Mouse (Mus musculus) monocyte, adult 2 months (primary cell): ENCODE data around the gene Itpr1.

Experiments
- DNase-seq, 2 experiments: peaks; one replicate each; pipeline ENCODE4 v3.0.0; 2022; ENCODE audit warnings: low spot score in 2 of 2, low read depth in 1 of 2

Itpr1 gene

DNA sequence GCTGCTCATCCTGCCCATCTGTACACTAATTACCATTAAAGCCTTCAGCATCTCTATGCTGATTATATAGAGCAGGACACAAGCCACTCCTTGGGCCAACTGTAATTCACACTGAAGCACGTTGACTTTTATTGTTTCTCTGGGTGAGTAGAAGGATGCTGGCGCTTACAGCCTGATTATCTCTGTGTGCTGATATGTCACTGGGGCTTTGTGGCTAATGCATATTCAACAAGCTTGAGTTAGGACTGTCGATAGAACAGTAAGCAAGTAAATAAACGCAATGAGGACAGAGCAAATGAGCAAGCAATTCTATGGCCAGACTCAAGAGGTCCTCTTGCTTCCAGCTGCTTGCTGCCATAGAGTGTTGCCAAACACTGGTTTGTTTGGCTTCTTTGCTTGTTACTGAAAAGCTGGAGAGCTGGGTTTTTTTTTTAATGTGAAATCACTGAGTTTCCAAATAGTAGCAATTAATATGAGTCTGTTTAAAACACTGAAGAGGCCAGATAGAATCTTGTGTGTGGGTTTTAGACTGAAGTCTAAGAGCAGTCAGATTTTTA is 103.5 kb downstream of the Itpr1 start:
- DNase-seq = no peak

DNA sequence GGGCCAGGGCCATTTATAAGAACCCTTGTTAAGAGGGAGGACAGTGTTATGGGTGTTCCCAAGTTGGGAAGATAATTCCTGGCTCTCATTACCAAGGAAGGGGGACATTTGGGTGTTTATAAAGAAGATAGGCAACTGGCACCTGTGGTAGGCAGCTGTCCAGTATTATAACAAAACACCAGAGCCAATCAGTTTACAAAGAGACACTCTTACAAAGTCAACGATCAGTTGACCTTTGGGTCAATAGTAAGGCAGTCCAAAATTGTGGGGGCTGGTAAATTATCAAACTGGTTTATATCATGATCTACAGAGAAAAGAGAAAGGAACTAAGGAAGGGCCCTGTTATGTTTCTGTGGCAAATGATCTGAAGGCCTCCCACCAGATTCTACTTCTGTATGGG is 104.1 kb downstream of the Itpr1 start:
- DNase-seq = no peak

DNA sequence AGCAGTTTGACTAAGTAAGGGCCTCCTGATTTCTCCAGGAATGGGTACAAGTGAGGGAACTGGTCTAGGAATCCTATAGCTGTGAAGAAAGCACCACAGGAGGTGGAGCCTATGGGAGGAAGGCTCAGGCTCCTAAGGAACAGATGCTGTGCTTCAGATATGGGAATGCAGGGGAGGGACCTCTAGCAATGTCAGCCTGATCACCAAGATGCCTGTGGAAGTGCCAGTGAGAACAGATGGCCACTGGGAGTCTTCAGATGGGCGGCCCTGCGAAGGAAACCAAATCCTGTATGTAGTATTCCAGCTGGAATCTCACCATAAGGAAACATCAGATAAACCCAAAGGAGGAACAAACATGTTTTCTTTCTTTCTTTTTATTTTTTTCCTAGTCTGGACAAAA is 108.8 kb downstream of the Itpr1 start:
- no peak for DNase-seq

DNA sequence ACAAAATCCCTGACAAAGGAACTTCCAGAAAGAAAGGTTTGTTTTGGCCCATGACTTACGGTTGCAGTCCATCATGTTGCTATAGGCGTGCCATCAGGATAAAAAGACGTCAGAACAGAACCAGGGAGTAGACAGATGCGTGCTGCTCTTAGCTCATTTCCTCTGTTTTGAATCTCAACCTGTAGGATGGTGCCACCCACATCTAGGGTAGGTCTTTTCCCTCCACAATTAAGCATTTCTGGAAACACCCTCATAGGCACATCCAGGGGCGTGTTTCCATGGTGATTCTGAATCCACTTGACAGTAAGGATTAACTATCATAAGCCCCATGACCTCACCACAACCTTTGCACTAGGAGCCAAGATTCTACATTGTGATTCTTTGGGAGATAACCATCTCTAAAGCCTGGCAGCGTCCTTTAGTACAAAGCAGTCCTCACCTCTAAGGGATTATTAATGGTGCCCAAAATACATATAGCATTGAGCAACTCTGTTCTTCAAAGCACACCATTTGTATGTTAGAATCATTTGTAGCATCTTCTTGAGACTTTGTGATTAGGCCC is 111.6 kb downstream of the Itpr1 start:
- no peak for DNase-seq

DNA sequence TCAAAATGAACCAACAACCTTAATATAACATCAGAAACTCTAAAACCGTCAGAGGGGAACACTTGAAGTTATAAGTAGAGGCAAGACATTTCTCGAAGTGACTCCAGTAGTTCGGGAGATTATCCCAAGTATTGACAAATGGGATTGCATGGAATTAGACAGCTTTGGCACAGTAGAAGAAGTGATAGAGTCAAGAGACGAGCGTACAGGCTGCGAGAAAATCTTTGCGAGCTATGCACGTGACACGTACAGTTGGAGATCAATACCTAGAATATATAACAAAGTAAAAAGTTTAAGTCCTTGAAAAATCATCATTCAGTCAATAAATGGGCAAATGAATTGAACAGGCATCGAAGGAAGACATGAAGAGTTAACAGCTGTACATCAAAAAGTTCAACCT is 112.5 kb downstream of the Itpr1 start:
- DNase-seq = no peak

DNA sequence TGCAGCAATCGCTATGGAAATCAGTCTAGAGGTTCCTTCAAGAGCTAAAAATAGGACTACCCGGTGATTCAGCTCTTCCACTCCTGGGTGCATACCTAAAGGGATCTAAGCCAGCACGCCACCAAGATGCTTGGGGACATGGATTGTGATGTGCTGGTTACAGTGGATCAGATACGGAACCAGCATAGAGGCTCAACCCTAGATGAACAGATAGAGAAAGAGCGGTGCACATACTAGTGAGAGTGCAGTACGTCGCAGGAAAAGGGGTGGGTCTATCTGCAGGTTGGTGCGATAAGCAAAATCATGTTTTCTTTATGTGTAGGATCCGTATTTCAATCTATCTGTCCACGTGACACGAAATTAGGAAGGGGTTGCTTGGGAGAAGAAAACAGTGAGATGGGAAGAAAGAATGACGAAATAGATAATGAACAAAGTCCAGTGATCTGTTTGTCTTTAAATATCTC is 113.1 kb downstream of the Itpr1 start:
- DNase-seq = no peak

DNA sequence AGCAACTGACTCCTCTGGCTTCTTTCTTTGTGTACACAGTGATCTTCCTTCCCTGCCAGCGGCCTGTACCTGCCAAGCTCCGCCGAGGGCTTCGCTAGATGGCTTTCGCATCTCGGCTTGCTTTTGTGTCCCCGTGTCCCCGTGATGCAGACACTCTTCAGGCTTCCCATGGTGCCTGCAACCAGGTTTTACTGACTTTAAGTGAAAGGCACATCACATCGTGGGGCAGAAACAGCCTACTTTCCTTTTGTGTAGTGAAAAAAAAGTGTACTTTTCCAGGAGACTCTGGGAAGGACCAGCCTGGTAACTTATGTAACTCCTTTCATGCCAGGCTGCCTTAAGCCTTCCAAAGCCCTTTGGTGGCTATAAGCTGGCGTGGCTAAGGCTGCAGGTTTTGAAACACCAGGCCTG is 113.9 kb downstream of the Itpr1 start:
- DNase-seq = no peak

DNA sequence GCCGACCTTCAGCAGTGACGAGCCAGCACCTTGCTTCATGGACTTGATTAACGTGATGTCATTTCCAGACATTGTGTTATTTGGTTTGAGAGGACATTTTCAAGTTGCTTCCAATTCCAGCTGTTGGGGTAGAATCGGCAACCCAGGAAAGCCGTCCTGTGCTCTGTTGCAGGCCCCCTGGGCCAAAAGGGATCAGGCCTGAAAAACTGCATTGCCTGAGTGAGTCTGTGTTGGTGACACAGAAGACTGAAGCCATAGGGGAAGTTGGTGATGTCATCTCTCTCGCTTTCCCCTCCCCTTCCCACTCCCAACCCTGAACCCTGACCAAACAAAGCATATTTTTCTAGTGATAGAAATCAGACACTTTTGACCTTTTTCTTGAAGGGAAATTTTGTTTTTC is 114.7 kb downstream of the Itpr1 start:
- DNase-seq = no peak

DNA sequence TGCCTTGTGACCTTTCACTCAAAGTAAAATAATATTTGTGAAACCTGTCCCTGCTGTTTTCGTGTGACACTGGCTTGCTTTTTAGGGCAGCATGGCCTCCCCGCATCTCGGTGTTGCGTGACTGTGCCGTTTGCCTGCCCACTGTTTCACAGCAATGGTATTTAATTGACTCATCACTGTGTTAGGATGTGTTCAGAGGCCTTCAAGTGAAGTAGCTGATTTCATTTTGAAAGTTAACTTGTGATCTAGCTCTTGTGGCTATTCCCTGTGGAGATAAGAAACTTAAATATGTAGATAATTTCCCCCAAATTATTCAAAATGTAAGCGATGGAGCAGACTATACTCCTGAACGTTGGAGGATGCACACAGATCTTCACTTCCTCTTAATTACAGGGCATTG is 115.4 kb downstream of the Itpr1 start:
- no peak for DNase-seq

DNA sequence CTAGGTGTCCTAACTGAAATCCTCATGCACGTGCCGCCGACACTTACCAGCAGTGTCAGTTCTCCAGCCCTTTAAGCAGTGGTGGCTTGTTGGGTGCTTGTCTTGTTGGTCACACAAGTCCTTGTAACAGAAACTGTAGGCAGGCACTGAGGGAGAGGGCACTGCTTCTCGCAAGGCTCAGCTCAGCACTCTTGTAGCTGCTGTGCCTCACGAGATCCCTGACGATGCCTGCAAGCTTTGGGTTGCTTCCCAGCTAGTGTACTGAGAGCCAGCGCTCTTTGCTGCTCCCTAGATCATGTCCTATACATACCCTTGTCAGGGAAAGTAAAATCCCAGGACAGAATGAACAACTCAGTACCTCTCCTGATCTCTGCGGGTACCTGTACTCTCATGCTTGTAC is 117.6 kb downstream of the Itpr1 start:
- DNase-seq = no peak

DNA sequence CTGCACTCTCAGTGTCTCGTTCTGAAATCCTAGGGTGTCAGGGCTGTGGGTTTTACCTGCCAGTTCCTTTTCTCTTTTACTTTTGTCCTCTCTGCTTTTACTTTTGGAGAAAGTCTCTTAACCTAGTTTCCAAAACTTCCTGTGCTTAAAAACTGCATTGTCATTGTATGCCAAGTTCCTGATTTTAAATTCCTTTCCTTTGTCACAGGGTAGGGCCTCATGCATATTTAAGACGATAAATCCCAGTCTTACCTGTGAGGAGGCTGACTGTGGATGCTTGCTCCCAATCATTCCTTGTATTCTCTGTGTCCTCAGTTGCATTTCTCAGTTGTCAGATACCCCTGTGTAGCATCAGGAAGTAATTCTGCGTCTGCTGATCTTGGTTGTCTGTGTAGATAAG is 118.4 kb downstream of the Itpr1 start:
- DNase-seq = no peak

DNA sequence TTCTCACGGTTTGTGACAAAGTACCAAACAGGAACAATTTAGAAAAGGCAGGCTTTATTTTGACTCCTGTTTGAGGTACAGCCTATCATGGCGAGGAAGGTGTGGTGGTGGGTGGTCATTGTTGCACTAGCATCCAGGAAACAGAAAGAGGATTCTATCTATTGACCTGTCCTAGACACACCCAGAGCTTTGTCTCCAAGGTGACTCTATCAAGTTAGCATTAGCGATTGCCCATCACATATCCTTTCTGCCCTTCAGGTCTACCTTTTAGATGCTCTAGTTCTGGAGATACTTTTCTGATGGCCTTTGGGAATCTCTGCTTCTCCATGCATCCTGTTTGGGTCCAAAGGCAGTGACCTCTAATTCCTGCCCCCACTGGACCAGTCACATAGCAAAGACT is 121.2 kb downstream of the Itpr1 start:
- DNase-seq = no peak

DNA sequence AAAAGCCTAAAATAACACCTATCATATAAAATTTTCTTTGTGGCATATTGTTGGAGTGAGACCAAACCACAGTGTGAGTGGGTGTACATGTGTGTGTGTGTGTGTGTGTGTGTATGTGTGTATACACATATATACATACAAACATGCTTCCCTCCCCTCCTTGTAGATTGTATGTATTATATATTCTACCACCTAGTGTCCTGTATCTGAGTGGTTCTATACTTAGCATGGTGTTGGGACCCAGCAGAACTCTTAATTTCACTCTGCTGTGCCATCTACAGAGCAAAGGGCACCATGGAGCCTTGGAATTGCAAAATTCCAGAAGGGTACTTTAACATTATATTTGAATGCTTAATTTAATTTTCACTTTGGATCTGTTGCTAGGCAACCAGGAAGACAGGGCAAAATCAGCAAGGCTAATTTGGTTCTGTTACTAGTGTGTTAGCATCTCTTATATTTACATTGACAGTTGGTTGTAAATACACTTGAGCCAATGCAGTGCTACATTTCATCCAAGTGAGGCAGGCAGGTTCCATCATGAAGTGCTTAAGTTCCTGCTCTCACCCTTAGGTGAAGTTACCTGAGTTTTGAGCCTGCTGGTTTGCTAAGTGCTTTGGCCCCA is 122.4 kb downstream of the Itpr1 start:
- no peak for DNase-seq

DNA sequence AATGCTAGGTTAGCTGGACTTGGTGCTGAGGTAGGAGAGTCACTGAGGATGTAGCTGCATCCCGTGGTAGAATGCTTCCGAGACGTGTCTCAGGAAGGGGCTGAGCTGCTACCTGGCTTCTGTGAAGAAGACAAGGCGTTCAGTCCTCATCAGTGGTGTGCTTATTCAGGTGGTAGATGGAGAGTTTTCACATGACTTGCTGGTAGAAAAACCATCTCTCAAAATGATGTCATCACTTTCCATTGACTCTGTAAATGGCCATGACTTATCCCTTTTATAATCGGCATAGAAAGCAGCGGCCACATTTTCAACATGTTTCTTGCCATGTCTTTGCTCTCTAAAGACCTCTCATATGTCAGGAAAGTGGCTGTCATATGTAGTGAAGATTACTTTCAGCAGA is 123.6 kb downstream of the Itpr1 start:
- no peak for DNase-seq

DNA sequence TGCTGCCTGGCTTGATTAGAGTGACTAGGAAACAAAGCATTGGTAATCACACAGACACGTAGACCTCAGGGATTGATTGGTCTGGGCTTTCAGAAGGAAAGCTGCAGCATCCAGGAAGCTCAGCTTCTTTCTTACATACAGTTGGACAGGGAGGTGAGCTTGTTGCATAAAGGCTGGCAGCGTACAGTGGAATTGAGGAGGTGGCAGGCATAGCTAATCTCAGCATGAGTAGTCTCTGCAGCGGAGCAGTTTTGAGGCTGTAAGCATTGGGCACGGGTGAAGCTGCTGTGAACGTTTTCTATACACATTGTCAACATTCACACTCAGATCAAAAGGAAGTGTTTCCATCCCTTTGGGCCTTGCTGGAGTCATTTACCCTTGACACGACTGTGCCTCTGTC is 124.4 kb downstream of the Itpr1 start:
- no peak for DNase-seq

DNA sequence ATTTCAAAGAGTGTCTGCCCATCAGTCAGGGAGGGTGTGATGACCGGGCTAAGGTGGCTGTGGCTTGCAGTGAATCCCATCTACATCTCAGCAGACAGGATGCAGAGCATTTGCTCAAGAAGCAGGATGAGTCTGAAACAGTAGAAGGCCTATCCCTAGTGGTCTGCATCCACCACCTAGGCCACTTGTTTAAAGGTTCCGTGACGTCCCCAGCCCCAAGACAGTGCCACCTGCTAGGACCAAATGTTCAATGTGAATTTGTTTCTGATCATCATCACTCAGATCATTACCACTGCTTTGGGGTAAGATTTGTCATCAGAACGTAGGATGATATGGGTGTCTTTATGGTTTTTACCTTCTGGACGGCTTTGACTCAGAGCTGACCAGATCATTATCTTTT is 125.5 kb downstream of the Itpr1 start:
- no peak for DNase-seq

DNA sequence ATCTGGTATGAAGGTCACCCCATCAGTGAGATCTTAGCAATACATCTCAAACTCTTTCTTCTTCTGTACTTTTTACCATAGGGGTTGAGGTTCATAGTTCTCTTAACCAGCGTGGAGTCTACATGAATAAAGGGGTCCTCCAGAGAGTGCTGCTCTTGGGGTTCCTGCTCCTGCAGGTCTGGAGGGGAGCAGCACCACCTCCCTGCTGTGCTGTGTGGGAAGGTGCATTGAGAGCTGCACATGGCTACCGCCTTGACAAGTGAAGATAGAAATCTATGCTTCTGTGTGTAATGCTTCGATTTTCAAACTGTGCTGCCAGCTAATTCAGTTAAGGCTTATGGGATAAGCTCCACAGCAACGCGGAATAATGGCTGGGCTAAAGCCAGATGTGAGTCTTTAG is 130.1 kb downstream of the Itpr1 start:
- no peak for DNase-seq

DNA sequence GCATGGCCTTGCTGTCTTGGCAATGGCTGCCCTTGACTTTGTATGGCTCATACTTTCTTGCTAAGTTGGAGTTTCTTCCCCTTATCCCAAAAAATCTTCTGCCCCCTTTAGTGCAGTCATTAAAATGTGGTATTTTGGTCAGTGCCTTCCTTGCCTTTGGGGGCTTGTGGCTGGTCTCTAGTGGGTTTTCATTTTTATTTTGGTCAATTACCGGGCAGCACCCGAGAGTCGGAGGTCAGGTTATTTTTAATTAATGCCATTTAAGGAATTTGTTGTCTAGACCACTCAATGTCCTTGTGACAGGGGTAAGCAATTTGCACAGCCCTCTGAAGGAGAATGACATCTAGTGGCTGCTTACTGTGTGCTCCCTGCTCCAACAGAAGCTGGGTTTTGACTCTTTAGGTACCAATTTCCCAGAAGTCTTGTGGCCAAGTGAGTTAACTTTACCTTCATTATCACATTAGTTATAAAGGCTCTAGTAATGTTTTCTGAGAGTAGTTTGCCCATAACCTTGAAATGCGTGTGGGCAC is 130.9 kb downstream of the Itpr1 start:
- DNase-seq = no peak

DNA sequence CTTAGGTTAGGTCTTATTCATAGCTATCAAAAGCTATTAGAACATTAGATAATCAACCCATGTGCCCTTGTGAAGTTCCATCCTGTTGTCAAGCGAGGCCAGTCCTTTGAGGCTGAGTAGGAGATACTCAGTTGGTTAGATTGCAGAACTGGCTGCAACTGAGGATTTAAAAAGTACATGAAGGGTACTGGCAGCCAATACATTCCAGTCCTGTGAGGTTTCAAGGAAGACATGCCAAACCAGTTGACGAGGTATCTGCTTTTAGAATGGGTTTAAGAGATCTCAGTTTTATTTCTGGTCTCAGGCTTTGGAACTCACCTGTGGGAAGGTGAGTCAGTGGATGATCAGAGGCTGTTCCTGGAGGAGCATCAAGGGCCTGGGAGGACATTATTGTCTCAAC is 137.9 kb downstream of the Itpr1 start:
- no peak for DNase-seq

DNA sequence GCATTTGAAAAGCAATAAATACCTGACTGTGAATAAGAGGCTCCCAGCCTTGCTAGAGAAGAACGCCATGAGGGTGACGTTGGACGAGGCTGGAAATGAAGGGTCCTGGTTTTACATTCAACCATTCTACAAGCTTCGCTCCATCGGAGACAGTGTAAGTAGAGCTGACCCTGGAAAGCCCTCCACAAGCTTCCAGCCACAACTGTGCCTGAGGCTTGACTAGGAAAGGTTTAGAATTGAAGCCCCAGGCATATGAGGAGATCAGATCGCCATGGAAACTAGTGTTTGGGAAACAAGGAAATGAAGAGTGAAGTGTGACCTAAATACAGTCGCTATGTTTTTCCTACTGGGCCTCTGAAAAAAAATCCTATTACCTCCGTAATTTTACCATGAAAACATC is 139.1 kb downstream of the Itpr1 start:
- DNase-seq = no peak

DNA sequence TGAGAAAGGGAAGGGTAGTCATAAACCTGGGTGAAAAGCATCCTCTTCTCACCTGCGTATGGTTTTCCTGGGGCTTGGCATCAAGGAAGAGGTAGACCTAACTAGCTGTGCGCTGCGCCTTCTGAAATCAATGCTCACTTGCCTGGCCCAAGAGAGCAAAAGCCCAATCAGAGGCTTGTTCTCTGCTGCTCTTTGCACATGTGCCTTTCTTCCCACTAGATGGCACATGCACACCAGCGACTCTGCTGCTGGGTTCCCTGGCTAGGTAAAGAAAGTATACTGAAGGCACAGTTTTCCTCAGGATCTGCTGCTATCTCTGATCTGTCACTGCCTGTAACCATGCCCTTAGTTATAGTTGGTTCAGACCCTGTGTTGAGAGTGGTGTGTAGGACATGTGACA is 154.5 kb downstream of the Itpr1 start:
- DNase-seq = no peak

DNA sequence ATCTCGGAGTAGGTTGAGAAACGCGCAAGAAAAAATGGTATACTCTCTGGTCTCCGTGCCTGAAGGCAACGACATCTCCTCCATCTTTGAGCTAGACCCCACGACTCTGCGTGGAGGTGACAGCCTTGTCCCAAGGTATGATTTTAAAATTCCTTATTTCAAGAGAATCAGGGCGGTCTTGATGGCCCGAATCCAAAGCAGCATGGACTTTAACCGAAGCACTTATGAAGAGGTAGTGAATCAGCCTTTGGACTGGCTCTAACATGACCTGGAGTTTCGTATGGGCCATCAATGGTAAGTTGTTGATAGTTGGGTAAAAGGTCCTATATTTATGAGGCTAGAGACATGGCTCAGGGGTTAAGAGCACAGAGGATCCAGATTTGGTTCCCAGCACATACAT is 156.1 kb downstream of the Itpr1 start:
- no peak for DNase-seq

DNA sequence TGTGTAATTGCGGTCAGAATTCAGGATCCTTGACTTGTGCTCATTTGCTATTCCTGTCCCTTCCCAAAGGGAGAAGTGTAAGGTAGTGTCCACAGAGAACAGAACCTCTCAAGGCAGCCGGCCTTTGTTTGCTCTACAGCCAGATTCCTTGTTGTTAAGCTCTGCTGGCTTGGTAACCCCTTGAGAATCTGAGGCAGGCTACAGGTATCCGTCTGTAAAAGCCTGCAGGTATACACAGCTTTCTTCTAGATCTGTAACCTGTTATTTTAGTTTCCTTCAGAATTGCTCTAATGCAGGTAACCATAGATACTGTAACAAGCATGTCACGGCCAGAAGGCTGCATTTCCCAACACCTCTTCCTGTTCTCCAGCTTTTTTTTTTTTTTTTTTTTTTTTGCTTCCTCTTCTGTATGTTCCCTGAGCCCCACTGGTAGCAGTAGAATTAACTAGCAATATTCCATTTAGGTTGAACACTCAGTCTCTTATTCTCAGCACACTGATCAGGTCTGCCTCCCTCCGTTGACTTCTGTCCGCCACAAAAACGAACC is 158.5 kb downstream of the Itpr1 start:
- DNase-seq = no peak
